Mouse (Mus musculus) heart, embryonic 11.5 days (tissue): ENCODE data around the gene Mroh7. TPM values are rescaled to one million over a fixed set of nuclear protein-coding genes. Genes with fewer than 3 reads are reported as not detected.

Experiments
- ATAC-seq: fragments of 200-750 bp; cut with Nextera tagmentation; replicated peaks from 2 replicates; pipeline ENCODE4 v1.8.0; 2017; ENCODE audit warnings: moderate library complexity; ENCODE audit not compliant: insufficient number of reproducible peaks, low FRiP score, low TSS enrichment
- H3K27ac ChIP-seq: fragments of 300-500 bp; sonication (generic); 2 replicates; pipeline ENCODE4 v1.5.1; 2014; ENCODE audit warnings: mild to moderate bottlenecking, low read depth, low read length
- H3K27me3 ChIP-seq: fragments of 300-500 bp; sonication (generic); 2 replicates; pipeline ENCODE4 v1.6.1; 2014; ENCODE audit warnings: mild to moderate bottlenecking, low read length, mixed read lengths; ENCODE audit not compliant: control insufficient read depth, insufficient read depth
- H3K36me3 ChIP-seq: fragments of 300-500 bp; sonication (generic); 2 replicates; pipeline ENCODE4 v1.6.1; 2014; ENCODE audit warnings: mild to moderate bottlenecking, low read length, moderate library complexity, mixed read lengths; ENCODE audit not compliant: control insufficient read depth, insufficient read depth
- H3K4me1 ChIP-seq: fragments of 300-500 bp; sonication (generic); 2 replicates; pipeline ENCODE4 v1.6.1; 2014; ENCODE audit warnings: low read length; ENCODE audit not compliant: control insufficient read depth, insufficient read depth
- H3K4me2 ChIP-seq: fragments of 300-500 bp; sonication (generic); 2 replicates; pipeline ENCODE4 v1.6.1; 2014; ENCODE audit warnings: mild to moderate bottlenecking, moderate library complexity
- H3K4me3 ChIP-seq: fragments of 300-500 bp; sonication (generic); 2 replicates; pipeline ENCODE4 v1.5.1; 2014; ENCODE audit warnings: low read depth, low read length
- H3K9ac ChIP-seq: fragments of 300-500 bp; sonication (generic); 2 replicates; pipeline ENCODE4 v1.6.1; 2014; ENCODE audit warnings: mild to moderate bottlenecking, low read depth, low read length, moderate library complexity
- H3K9me3 ChIP-seq: fragments of 300-500 bp; sonication (generic); replicated peaks from 2 replicates; pipeline ENCODE4 v1.6.1; 2016; ENCODE audit warnings: low read length; ENCODE audit not compliant: control insufficient read depth
- WGBS: fragments of 180-500 bp; shearing (Covaris S2); extraction: QIAGEN DNeasy Blood & Tissue Kit; methylation state at CpG from one replicate; pipeline ENCODE4 v1.1.7; 2014; ENCODE audit not compliant: insufficient replicate concordance; 5-methylcytosine and 5-hydroxymethylcytosine counted together
- polyA plus RNA-seq: library from polyadenylated mRNA; unstranded; fragments of >200 nt; fragmentation: Nextera tagmentation; extraction: Ambion mirVana; gene quantifications from 2 replicates; pipeline ENCODE4 v1.2.1, GENCODE M21; 2014

The Mroh7 gene
- polyA plus RNA-seq, 1 experiment from 2014 or later: 0.17 TPM

DNA sequence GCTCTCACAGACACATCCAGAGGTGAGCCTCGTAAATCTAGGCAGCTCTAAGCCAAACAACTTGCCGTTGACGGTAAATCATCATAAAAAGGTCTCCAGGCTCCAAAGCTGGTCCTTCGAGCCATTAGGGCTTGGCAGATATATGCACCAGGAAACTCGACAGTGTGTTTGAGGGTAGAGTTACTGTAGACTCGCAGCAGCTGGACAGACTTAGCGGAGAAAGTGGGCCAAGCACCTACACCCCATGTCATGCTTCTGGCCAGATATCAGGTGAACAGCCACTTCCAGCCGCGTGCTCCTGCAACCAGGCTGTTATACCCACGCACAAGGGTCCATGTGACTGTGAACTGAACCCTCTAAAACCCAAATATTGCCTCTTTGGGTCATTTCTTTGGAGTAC lies 75.0 kb downstream of the Mroh7 start:
- H3K4me1 ChIP-seq: peaks cover 6% of the 10 kb centered on the region
- no peak overlapping the region for H3K4me3 ChIP-seq
- H3K9ac ChIP-seq: no peak overlapping the region
- no peak overlapping the region for H3K27ac ChIP-seq
- H3K9me3 ChIP-seq: no peaks in the 10 kb centered on the region
- 90% methylated on average over 10 of the region's 10 CpGs for WGBS
- H3K36me3 ChIP-seq: peaks cover 12% of the 10 kb centered on the region
- H3K4me2 ChIP-seq: no peak overlapping the region
- H3K27me3 ChIP-seq: no peaks in the 10 kb centered on the region
- ATAC-seq: no peak

- H3K27ac ChIP-seq: no peak overlapping the region
- H3K4me1 ChIP-seq: peaks cover 6% of the 10 kb centered on the region
- H3K4me3 ChIP-seq: no peak overlapping the region
- H3K4me2 ChIP-seq: no peak overlapping the region
- 88% methylated on average over 15 of the region's 15 CpGs for WGBS
- no peaks in the 10 kb centered on the region for H3K9me3 ChIP-seq
- no peak overlapping the region for H3K9ac ChIP-seq
- ATAC-seq: no peak
- peaks cover 8% of the 10 kb centered on the region for H3K36me3 ChIP-seq
- peaks cover 3% of the 10 kb centered on the region; the same call in 1 of the 2 replicates for H3K27me3 ChIP-seq
Observed at GRCm38 (mm10) chr4:106653051-106653450, 77.7 kb downstream of the Mroh7 start.

- Histone ChIP-seq H3K4me3 (no peak overlapping the region), H3K27me3 (peaks cover 4% of the 10 kb centered on the region; the same call in 1 of the 2 replicates), H3K9ac (no peak overlapping the region), H3K27ac (no peak overlapping the region), H3K4me2 (no peak overlapping the region), H3K4me1 (peaks cover 6% of the 10 kb centered on the region), H3K36me3 (peaks cover 8% of the 10 kb centered on the region), H3K9me3 (no peaks in the 10 kb centered on the region)
- WGBS: 89% methylated on average over 3 of the region's 3 CpGs
- no peak for ATAC-seq
Observed at GRCm38 (mm10) chr4:106652546-106652945, 78.2 kb downstream of the Mroh7 start.

- peaks cover 6% of the 10 kb centered on the region for H3K4me1 ChIP-seq
- peak within 1 kb of the TSS; percentile 88 for H3K4me2 ChIP-seq
- H3K27me3 ChIP-seq: peaks cover 4% of the 10 kb centered on the region; the same call in 1 of the 2 replicates
- no peaks in the 10 kb centered on the region for H3K9me3 ChIP-seq
- H3K9ac ChIP-seq: peak within 1 kb of the TSS; percentile 85
- H3K27ac ChIP-seq: peak within 1 kb of the TSS; percentile 6; the same call in 1 of the 2 replicates
- peak within 1 kb of the TSS; percentile 75 for H3K4me3 ChIP-seq
- peaks cover 8% of the 10 kb centered on the region for H3K36me3 ChIP-seq
- ATAC-seq: peak; percentile 94
- WGBS: 4% methylated on average over 40 of the region's 40 CpGs
Observed at GRCm38 (mm10) chr4:106650833-106651527, 79.7 kb downstream of the Mroh7 start, which contains the start of gene Pars2. Gene Pars2, plus strand, starts transcription at chr4:106651069.

DNA sequence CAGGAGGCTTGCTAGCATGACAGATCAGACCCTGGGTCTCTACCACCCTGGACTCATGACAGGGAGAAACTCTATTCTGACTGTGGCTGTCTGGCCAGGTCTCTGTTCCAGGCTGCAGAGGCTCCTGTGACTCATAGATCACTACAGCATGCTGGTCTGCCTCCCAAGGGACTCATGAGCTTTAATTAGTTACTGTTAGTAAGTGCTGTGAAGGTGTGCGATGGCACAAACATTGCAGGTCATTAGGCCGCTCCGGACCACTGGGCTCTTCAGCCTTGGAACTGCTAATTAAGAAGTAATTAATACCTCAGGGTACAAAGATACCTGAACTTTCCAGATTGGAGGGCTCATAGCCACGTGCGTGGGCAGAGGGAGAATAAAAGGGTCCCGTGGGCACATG lies 83.6 kb downstream of the Mroh7 start:
- no peak overlapping the region for H3K9ac ChIP-seq
- 73% methylated on average over 6 of the region's 6 CpGs for WGBS

DNA sequence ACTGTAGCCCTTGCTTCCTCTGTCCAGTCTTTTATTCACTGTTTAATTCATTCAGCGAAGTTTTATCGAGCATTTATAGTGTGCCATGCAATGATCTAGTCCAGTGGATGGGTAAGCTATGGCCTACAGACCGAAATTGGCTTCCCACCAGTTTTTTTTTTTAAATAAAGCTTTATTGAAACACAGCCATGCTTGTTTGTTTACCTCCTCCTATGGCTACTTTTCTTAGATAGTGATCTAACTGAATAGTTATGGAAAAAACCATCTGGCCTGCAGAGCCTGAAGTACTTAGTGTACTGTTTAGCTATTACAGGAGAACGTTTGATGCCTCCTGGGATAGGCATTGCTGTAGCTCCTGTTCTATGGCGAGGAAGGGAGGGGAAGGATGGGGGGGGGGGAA lies 84.9 kb downstream of the Mroh7 start:
- 68% methylated on average over 5 of the region's 5 CpGs for WGBS
- no peaks in the 10 kb centered on the region for H3K36me3 ChIP-seq
- 0 out of 2 replicates have a peak, but pooled peaks cover 6% of the 10 kb centered on the region for H3K4me1 ChIP-seq
- no peaks in the 10 kb centered on the region for H3K9me3 ChIP-seq
- H3K27me3 ChIP-seq: peaks cover 4% of the 10 kb centered on the region
- no peak overlapping the region for H3K4me2 ChIP-seq
- H3K9ac ChIP-seq: no peak overlapping the region
- no peak overlapping the region for H3K27ac ChIP-seq
- H3K4me3 ChIP-seq: no peak overlapping the region
- no peak for ATAC-seq

More for the DNA sequence above, 83.6 kb downstream of the Mroh7 start:
- no peak overlapping the region for H3K4me2 ChIP-seq
- no peak overlapping the region for H3K27ac ChIP-seq
- H3K36me3 ChIP-seq: no peaks in the 10 kb centered on the region
- ATAC-seq: no peak
- peaks cover 12% of the 10 kb centered on the region for H3K4me1 ChIP-seq
- no peak overlapping the region for H3K4me3 ChIP-seq
- H3K9me3 ChIP-seq: no peaks in the 10 kb centered on the region
- H3K27me3 ChIP-seq: peaks cover 4% of the 10 kb centered on the region

DNA sequence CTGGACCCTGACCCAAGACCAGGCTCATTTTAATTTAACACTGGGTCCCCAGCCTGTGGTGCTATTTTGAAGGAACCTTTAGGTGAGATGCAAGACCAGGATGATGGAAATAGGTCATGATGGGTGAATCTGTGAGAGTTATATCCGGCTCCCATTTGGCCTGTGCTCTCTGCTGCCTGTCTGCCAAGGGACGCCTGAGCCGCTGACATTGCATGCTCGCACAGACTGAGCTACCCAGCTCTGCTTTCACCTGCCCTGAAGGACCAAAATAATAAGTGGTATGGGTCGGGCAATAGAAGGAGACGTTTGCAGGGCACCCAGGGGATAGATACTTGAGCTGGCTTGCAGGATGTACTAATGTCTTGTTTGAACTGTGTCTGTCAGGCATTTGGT lies 86.5 kb downstream of the Mroh7 start:
- Histone ChIP-seq H3K4me3 (no peak overlapping the region), H3K4me1 (0 out of 2 replicates have a peak, but pooled peaks cover 6% of the 10 kb centered on the region), H3K27me3 (peaks cover 2% of the 10 kb centered on the region), H3K4me2 (no peak overlapping the region), H3K36me3 (no peaks in the 10 kb centered on the region), H3K27ac (no peak overlapping the region), H3K9ac (no peak overlapping the region), H3K9me3 (no peaks in the 10 kb centered on the region)
- ATAC-seq: no peak
- WGBS: 63% methylated on average over 6 of the region's 6 CpGs

DNA sequence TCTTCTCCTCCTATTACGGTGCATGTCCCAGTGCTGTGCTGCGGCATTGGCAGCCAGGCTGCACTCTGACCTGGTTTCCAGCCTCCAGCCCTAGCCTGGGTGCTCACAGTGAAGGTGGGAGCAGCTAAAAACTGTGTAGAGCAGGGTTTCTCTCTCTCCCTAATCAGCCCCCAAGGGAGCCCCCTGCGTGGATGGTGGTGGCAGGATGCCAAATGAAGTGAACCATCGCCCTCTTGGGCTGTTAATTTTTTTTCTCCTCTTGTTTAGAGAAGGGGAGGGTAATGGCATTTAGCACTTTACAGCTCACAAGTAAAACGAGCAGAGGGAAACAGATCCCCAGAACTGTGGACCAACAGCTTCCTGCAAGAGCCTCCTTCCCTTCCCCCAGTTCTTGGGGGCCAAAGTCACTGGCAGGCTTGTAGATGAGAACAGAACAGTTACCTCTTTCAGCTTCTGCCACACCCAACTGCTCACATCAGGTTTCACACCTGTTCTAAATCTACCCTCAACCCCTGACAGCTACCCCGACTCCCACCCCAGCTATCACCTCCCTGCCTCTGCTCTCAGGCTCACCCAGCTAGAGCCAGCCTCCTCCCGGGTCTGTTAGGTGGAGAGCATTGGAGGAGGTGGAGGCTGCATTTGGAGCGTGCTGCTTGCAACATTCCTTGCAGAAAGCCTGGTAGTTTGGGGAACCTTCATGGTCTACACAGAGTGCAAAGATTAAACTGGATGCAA lies 87.1 kb downstream of the Mroh7 start:
- Histone ChIP-seq H3K9ac (peak overlapping the region; percentile 49), H3K4me1 (0 out of 2 replicates have a peak, but pooled peaks cover 6% of the 10 kb centered on the region), H3K27ac (no peak overlapping the region), H3K36me3 (no peaks in the 10 kb centered on the region), H3K4me2 (no peak overlapping the region), H3K9me3 (no peaks in the 10 kb centered on the region), H3K4me3 (no peak overlapping the region), H3K27me3 (peaks cover 6% of the 10 kb centered on the region)
- ATAC-seq: no peak
- WGBS: 12% methylated on average over 8 of the region's 8 CpGs
